Mouse (Mus musculus) embryonic facial prominence, embryonic 11.5 days (tissue): ENCODE data around the gene Bst2. TPM values are rescaled to one million over a fixed set of nuclear protein-coding genes. Genes with fewer than 3 reads are reported as not detected.

ENCODE experiments used
- ATAC-seq: fragments of 200-750 bp; cut with Nextera tagmentation; replicated peaks from 2 replicates; pipeline ENCODE4 v1.8.0; 2017; ENCODE audit warnings: low read depth; ENCODE audit not compliant: insufficient number of reproducible peaks, low FRiP score, low TSS enrichment
- DNase-seq: peaks from one replicate; pipeline ENCODE4 v3.0.0-alpha.2; 2015; ENCODE audit warnings: low spot score
- H3K27ac ChIP-seq: fragments of 300-500 bp; sonication (generic); replicated peaks from 2 replicates; pipeline ENCODE4 v1.5.1; 2014; ENCODE audit warnings: mild to moderate bottlenecking, low read depth, low read length, control low read depth
- H3K27me3 ChIP-seq: fragments of 300-500 bp; sonication (generic); 2 replicates; pipeline ENCODE4 v1.6.1; 2014; ENCODE audit warnings: mild to moderate bottlenecking, low read length, moderate library complexity, mixed read lengths; ENCODE audit not compliant: control insufficient read depth, insufficient read depth
- H3K36me3 ChIP-seq: fragments of 300-500 bp; sonication (generic); replicated peaks from 2 replicates; pipeline ENCODE4 v1.6.1; 2014; ENCODE audit warnings: low read depth, mild to moderate bottlenecking, low read length, moderate library complexity, mixed read lengths; ENCODE audit not compliant: control insufficient read depth, insufficient read depth
- H3K4me1 ChIP-seq: fragments of 300-500 bp; sonication (generic); 2 replicates; pipeline ENCODE4 v1.6.1; 2014; ENCODE audit warnings: low read length, mixed read lengths; ENCODE audit not compliant: control insufficient read depth, insufficient read depth
- H3K4me2 ChIP-seq: fragments of 300-500 bp; sonication (generic); 2 replicates; pipeline ENCODE4 v1.6.1; 2014; ENCODE audit warnings: low read depth, mild to moderate bottlenecking, control low read depth, low read length, moderate library complexity
- H3K4me3 ChIP-seq: fragments of 300-500 bp; sonication (generic); 2 replicates; pipeline ENCODE4 v1.5.1; 2014; ENCODE audit warnings: low read depth, low read length, control low read depth
- H3K9ac ChIP-seq: fragments of 300-500 bp; sonication (generic); replicated peaks from 2 replicates; pipeline ENCODE4 v1.6.1; 2014; ENCODE audit warnings: mild to moderate bottlenecking, control low read depth, low read length
- H3K9me3 ChIP-seq: fragments of 300-500 bp; sonication (generic); replicated peaks from 2 replicates; pipeline ENCODE4 v1.6.1; 2016; ENCODE audit warnings: mild to moderate bottlenecking, low read length, inconsistent platforms, mixed read lengths; ENCODE audit not compliant: control insufficient read depth
- WGBS: fragments of 180-500 bp; shearing (Covaris S2); extraction: QIAGEN DNeasy Blood & Tissue Kit; methylation state at CpG from one replicate; pipeline ENCODE4 v1.1.7; 2014; 5-methylcytosine and 5-hydroxymethylcytosine counted together
- polyA plus RNA-seq: library from polyadenylated mRNA; unstranded; fragments of >200 nt; fragmentation: Nextera tagmentation; extraction: Ambion mirVana; gene quantifications from 2 replicates; pipeline ENCODE4 v1.2.1, GENCODE M21; 2014

The Bst2 gene
- polyA plus RNA-seq, 1 experiment from 2014 or later = 4.3 TPM

DNA sequence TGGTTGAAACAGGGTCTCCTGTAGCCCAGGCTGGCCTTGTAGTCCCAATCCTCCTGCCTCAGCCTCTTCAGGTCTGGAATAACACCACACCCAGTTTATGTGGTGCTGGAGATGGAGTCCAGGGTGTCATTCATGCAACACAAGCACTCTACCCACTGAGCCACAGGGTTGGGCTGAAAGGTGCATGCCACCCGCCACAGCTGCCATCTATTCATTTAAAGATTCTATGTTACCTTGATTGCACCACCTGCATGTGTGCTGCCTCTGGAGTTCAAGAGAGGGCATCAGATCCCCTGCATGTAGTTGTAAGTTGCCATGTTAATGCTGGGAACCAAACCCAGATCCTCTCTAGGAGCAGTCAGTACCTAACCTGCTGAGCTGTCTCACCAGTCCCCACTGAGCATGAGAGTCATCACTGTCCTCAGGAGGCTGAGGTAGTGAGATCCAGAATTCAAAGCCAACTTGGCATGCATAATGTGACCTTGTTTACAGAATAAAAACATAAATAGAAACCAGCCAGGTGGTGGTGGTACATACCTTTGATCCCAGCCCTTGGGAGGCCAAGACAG is 40.1 kb downstream of the Bst2 start:
- no peak overlapping the region for H3K27ac ChIP-seq
- peaks cover 8% of the 10 kb centered on the region for H3K4me1 ChIP-seq

DNA sequence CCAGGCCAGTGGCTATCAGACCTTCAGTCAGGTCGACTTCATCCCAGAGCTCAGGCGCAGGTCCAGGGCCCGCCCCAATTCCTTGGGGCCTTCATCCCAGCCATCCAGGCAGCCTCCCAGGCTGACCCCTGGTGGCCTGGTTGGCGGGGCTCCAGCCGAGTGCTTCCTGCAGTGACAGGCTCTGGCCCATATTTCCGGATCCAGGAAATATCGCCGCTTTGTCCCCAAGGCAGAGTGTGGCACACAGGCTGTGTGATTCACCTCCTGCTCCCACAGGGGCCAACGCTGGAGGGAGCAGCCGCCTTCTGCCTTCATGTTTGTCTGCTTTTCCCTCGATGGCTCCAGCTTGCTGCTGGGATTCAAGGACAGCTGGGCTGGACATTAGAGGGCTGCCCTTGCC is 40.8 kb downstream of the Bst2 start:
- no peak overlapping the region for H3K27ac ChIP-seq
- H3K27me3 ChIP-seq = no peaks in the 10 kb centered on the region
- H3K9me3 ChIP-seq = no peaks in the 10 kb centered on the region
- 24% methylated on average over 11 of the region's 11 CpGs for WGBS
- no peak overlapping the region for H3K4me2 ChIP-seq
- no peak for ATAC-seq
- no peak for DNase-seq
- H3K9ac ChIP-seq = no peak overlapping the region
- H3K36me3 ChIP-seq = peaks cover 7% of the 10 kb centered on the region
- peaks cover 8% of the 10 kb centered on the region for H3K4me1 ChIP-seq
- no peak overlapping the region for H3K4me3 ChIP-seq

More for the DNA sequence above, 40.1 kb downstream of the Bst2 start:
- Histone ChIP-seq H3K4me2 (no peak overlapping the region), H3K9ac (no peak overlapping the region), H3K4me3 (no peak overlapping the region), H3K27me3 (no peaks in the 10 kb centered on the region), H3K9me3 (no peaks in the 10 kb centered on the region), H3K36me3 (peaks cover 7% of the 10 kb centered on the region)
- no peak for ATAC-seq
- no peak for DNase-seq
- 87% methylated on average over 1 of the region's 1 CpGs for WGBS

DNA sequence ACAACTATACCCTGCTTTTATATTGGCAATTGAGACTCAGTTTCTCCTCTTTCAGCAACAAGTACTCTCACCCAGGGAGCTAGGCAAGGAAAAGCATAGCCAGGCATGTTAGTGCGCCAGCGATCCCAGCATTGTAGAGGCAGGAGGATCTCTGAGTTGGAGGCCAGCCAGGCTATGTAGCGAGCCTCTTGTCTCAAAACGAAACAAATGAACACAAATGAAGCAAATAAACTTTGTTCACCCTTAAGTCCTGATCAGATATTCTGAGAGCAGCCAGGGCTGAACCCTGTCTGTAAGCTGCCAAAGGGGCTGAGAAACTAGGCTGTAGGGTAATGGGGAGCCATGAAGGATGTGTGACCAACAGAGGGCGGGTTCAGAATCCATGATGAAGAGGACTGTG is 41.4 kb downstream of the Bst2 start:
- H3K9ac ChIP-seq = no peak overlapping the region
- H3K27ac ChIP-seq = no peak overlapping the region
- no peaks in the 10 kb centered on the region for H3K27me3 ChIP-seq
- 96% methylated on average over 5 of the region's 5 CpGs for WGBS
- peaks cover 8% of the 10 kb centered on the region for H3K4me1 ChIP-seq
- H3K4me2 ChIP-seq = no peak overlapping the region
- peaks cover 7% of the 10 kb centered on the region for H3K36me3 ChIP-seq
- no peak overlapping the region for H3K4me3 ChIP-seq
- no peak for DNase-seq
- ATAC-seq = no peak
- H3K9me3 ChIP-seq = no peaks in the 10 kb centered on the region

DNA sequence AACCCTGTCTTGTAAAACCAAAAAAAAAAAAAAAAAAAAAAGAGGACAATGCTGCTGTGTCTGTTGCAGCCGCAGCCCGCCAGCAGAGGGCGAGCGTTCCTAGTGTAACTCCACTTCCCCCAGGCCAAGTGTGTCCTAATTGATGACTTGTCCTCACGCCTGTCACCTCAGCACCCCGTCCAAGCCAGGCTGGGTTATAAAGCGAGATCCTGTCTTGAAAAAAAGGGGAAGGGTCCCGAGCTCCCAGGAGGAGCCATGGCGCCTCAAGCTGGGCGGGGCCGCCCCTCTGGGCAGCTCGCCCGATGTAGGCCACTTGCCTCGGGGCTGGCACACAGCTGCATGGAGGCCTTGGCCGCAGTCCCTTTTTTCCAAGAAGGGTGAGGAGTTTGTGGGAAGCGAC is 42.2 kb downstream of the Bst2 start:
- no peak overlapping the region for H3K4me3 ChIP-seq
- no peak overlapping the region for H3K9ac ChIP-seq
- WGBS = 22% methylated on average over 15 of the region's 16 CpGs
- H3K4me2 ChIP-seq = peak overlapping the region; percentile 19
- no peaks in the 10 kb centered on the region for H3K27me3 ChIP-seq
- peak; percentile 89 for DNase-seq
- H3K4me1 ChIP-seq = peaks cover 8% of the 10 kb centered on the region
- no peak overlapping the region for H3K27ac ChIP-seq
- no peaks in the 10 kb centered on the region for H3K9me3 ChIP-seq
- peaks cover 10% of the 10 kb centered on the region for H3K36me3 ChIP-seq
- no peak for ATAC-seq

DNA sequence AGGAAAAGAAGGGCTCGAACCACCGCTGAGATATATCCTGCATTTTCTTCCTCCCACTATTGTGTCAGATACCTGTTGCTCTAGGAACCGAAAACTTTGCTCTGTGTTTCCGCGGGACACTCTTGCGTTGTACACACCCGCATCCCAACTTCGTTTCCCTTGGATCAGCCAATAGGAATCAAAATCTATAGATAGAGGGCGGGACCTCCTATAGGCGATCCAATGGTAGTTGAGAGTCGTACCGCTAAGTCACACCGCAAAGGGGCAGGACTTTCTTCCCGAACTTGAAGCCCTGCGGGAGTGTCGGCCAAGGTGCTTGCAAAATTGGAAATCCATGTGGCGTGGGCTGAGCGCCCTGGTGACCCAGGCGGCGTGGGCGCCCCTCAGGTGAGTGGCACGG is 48.8 kb downstream of the Bst2 start:
- Histone ChIP-seq H3K4me3 (peak overlapping the region; percentile 87), H3K9ac (peak overlapping the region; percentile 82), H3K4me1 (peaks cover 2% of the 10 kb centered on the region; the same call in 1 of the 2 replicates), H3K27ac (peak overlapping the region; percentile 87), H3K9me3 (no peaks in the 10 kb centered on the region), H3K27me3 (no peaks in the 10 kb centered on the region), H3K36me3 (peaks cover 12% of the 10 kb centered on the region), H3K4me2 (peak overlapping the region; percentile 99)
- DNase-seq (peak; percentile 96), ATAC-seq (peak; percentile 76)
- WGBS = under 1% methylated on average over 22 of the region's 22 CpGs

DNA sequence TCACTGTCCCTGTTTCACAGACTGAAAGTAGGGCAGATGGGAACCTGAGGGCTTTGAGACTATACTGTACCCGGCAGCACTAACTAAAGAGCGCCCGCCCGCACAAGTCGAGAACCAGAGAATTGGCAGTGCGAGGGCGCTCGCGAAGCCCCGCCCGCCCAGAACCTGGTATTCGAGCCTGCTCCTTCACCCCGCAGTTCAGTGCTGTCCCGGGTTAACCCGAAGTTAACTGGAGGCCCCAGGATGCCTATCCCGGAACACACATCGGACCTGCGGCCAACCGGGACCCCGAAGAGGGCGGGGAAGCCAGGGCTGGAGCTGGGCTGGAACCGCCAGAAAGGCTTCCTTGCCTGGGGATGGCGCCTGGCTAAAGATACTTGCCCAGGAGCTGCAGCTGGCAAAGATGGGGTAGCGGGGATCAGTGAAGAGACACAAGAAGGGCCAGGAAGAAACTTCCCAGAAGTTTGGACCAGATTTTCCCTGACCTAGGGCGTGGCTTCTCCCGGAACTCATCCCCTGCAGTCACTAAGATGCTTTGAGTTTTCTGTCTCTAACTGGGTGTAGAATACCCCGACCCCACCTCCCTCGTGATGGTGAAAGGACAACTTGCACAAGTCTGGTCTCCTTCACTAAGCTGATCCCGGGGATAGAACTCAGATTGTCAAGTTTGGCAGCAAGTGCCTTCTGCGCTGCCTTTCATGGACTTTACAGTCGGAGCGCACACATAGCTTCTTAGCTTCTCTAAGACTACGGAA is 49.4 kb downstream of the Bst2 start, which contains the start of gene Gtpbp3:
Gtpbp3 (plus strand) TSS at position 413 of the 755 bp plus-strand sequence.
- Histone ChIP-seq H3K36me3 (peaks cover 11% of the 10 kb centered on the region), H3K4me1 (peaks cover 2% of the 10 kb centered on the region; the same call in 1 of the 2 replicates)
- under 1% methylated on average over 33 of the region's 33 CpGs for WGBS

DNA sequence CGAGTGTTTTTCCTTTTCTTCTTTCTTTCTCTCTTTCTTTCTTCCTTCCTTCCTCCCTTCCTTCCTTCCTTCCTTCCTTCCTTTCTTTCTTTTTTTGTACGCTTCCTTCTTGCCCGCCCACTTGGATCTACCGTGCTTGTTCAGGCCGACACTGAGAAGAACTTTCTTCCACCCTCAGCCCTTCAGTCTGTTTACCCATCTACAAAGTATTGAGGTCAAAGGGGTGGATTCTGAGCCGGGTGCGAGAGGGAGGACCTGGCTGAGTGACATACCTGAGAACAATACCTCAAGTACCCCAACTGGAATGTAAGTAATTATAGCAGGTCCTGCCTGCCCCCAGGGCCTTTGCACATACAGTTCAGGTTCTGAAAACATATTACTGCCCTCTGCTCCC is 51.1 kb downstream of the Bst2 start:
- no peaks in the 10 kb centered on the region for H3K9me3 ChIP-seq
- no peak for ATAC-seq
- H3K36me3 ChIP-seq = peaks cover 10% of the 10 kb centered on the region
- 19% methylated on average over 7 of the region's 7 CpGs for WGBS
- H3K27me3 ChIP-seq = no peaks in the 10 kb centered on the region
- H3K4me1 ChIP-seq = peaks cover 2% of the 10 kb centered on the region; the same call in 1 of the 2 replicates
- H3K27ac ChIP-seq = no peak overlapping the region
- peak overlapping the region; percentile 53 for H3K4me2 ChIP-seq
- DNase-seq = no peak
- peak overlapping the region; percentile 88 for H3K4me3 ChIP-seq
- H3K9ac ChIP-seq = peak overlapping the region; percentile 25

More for the DNA sequence above, 49.4 kb downstream of the Bst2 start, which contains the start of gene Gtpbp3:
- DNase-seq (peak; percentile 91), ATAC-seq (peak; percentile 46; the same call in 1 of the 2 replicates)
- H3K9ac ChIP-seq = peak within 1 kb of the TSS; percentile 82
- H3K4me2 ChIP-seq = peak within 1 kb of the TSS; percentile 99
- H3K9me3 ChIP-seq = no peaks in the 10 kb centered on the region
- peak within 1 kb of the TSS; percentile 87 for H3K27ac ChIP-seq
- H3K27me3 ChIP-seq = no peaks in the 10 kb centered on the region
- H3K4me3 ChIP-seq = peak within 1 kb of the TSS; percentile 87
